ENCODE assay signal across 18 mouse cellular contexts in genomic region chr15:79763601-79764246, GRCm38 (mm10). TPM values are rescaled to one million over a fixed set of nuclear protein-coding genes. Genes with fewer than 3 reads are reported as not detected.
DNase-seq lines count a peak whose midpoint lies in the region; ATAC-seq and TF ChIP-seq lines count a peak whose summit lies in the region.
"Had no signal": no experiment of that assay in that cellular context is flagged by ENCODE, and none has a peak within 500 bp of the region (broad histone marks: within the 10 kb centered on the region; RNA-seq: fewer than 3 reads in every experiment).

No protein-coding gene starts in this region.

- no peak overlapping the region for H3K4me2 ChIP-seq in liver, embryonic 12.5 days
- H3K4me2 ChIP-seq: embryonic facial prominence, embryonic 13.5 days; forebrain, embryonic 15.5 days; lung, embryonic 14.5 days; midbrain, embryonic 15.5 days had no signal

- TF ChIP-seq CTCF in heart, adult 2 months (IDR thresholded peaks at IDR 0.05) = 0 out of 2 replicates have a peak, but pooled peaks have one; percentile 16

- H3K9me3 ChIP-seq in heart, embryonic 10.5 days = no peaks in the 10 kb centered on the region
- no peaks in the 10 kb centered on the region for H3K9me3 ChIP-seq in liver, embryonic 12.5 days (replicated peaks)
- H3K9me3 ChIP-seq: embryonic facial prominence, embryonic 13.5 days; forebrain, embryonic 15.5 days; limb, embryonic 10.5 days; midbrain, embryonic 15.5 days had no signal

- peaks cover 16% of the 10 kb centered on the region for H3K4me1 ChIP-seq in heart, adult 2 months (ENCODE audit: control insufficient read depth, insufficient read depth, low read length)
- H3K4me1 ChIP-seq in heart, embryonic 10.5 days = peaks cover 27% of the 10 kb centered on the region
- H3K4me1 ChIP-seq in liver, embryonic 12.5 days = peaks cover 2% of the 10 kb centered on the region; the same call in 1 of the 2 replicates
- H3K4me1 ChIP-seq: embryonic facial prominence, embryonic 13.5 days; limb, embryonic 10.5 days; midbrain, embryonic 15.5 days had no signal

- ATAC-seq in liver, embryonic 12.5 days = no peak
- ATAC-seq: forebrain, embryonic 15.5 days; midbrain, embryonic 15.5 days had no signal

- no peak for TF ChIP-seq EP300 in heart, adult 2 months (IDR thresholded peaks at IDR 0.05; ENCODE audit: insufficient read depth, low read depth, low read length)

- TF ChIP-seq POLR2A in heart, adult 2 months (IDR thresholded peaks at IDR 0.05; ENCODE audit: insufficient read depth, low read depth, low read length) = no peak

- no peak overlapping the region for H3K27ac ChIP-seq in heart, adult 2 months
- H3K27ac ChIP-seq in heart, embryonic 10.5 days = no peak overlapping the region
- H3K27ac ChIP-seq in liver, embryonic 12.5 days = no peak overlapping the region
- H3K27ac ChIP-seq: embryonic facial prominence, embryonic 13.5 days; forebrain, embryonic 15.5 days; limb, embryonic 10.5 days; midbrain, embryonic 15.5 days had no signal

- 76% methylated on average over 7 of the region's 7 CpGs for WGBS in heart, adult 2 months
- WGBS in heart, embryonic 10.5 days = 85% methylated on average over 7 of the region's 7 CpGs
- WGBS in liver, embryonic 12.5 days (ENCODE audit: insufficient replicate concordance) = 82% methylated on average over 7 of the region's 7 CpGs

- no peaks in the 10 kb centered on the region for H3K27me3 ChIP-seq in heart, adult 2 months (ENCODE audit: control insufficient read depth, insufficient read depth, low read length)
- H3K27me3 ChIP-seq in heart, embryonic 10.5 days (ENCODE audit: insufficient read depth, poor library complexity, severe bottlenecking) = no peaks in the 10 kb centered on the region
- H3K27me3 ChIP-seq in liver, embryonic 12.5 days (replicated peaks) = no peaks in the 10 kb centered on the region
- H3K27me3 ChIP-seq: CH12.LX; embryonic facial prominence, embryonic 13.5 days; forebrain, embryonic 15.5 days; midbrain, embryonic 15.5 days had no signal

- no peaks in the 10 kb centered on the region for H3K79me2 ChIP-seq in heart, adult 2 months (replicated peaks; ENCODE audit: control insufficient read depth, insufficient read depth, low read length)

- DNase-seq in heart, adult 2 months = peak in 1 of 2 experiments; percentile 22
- no peak for DNase-seq in heart, embryonic 10.5 days (ENCODE audit: low spot score)
- peak; percentile 26 for DNase-seq in lung, postnatal 10 days
- DNase-seq in lung, postnatal 14 days = no peak
- DNase-seq in MN1 (ENCODE audit: low spot score) = peak; percentile 51
- peak; percentile 81 for DNase-seq in cerebellum, adult 8-10 months
- no peak for DNase-seq in embryo, embryonic 11 days
- DNase-seq: gastrocnemius, postnatal 36 days; heart, postnatal 10 days; kidney, postnatal 14 days; lung, embryonic 14.5 days; thymus, postnatal 4 days had no signal

- H3K36me3 ChIP-seq in heart, adult 2 months (ENCODE audit: control insufficient read depth, insufficient read depth, low read length) = no peaks in the 10 kb centered on the region
- H3K36me3 ChIP-seq in heart, embryonic 10.5 days = peaks cover 34% of the 10 kb centered on the region
- peaks cover 7% of the 10 kb centered on the region; the same call in 1 of the 2 replicates for H3K36me3 ChIP-seq in liver, embryonic 12.5 days

- no peak overlapping the region for H3K9ac ChIP-seq in heart, adult 2 months (ENCODE audit: low read depth, low read length)
- no peak overlapping the region for H3K9ac ChIP-seq in liver, embryonic 12.5 days
- H3K9ac ChIP-seq: forebrain, embryonic 15.5 days; lung, embryonic 14.5 days; midbrain, embryonic 15.5 days had no signal

- H3K4me3 ChIP-seq in heart, adult 2 months = no peak overlapping the region
- H3K4me3 ChIP-seq in heart, embryonic 10.5 days = no peak overlapping the region
- no peak overlapping the region for H3K4me3 ChIP-seq in liver, embryonic 12.5 days
- H3K4me3 ChIP-seq: embryonic facial prominence, embryonic 13.5 days; forebrain, embryonic 15.5 days; limb, embryonic 10.5 days; midbrain, embryonic 15.5 days had no signal

- intact Hi-C loops in heart, adult 2 months (cut with DNase I) = no loop called here

RNA-seq across cellular contexts. Expression of gene Dnal4, which starts 13.9 kb away (rescaled TPM):
- 10 to 100 TPM; 19.3 to 21.7 TPM for total RNA-seq in heart, adult 2 months (2021)
- 43.0 and 46.8 TPM in 2 replicates for polyA plus RNA-seq in heart, adult 2 months (2012; rRNA removed)
- polyA plus RNA-seq in heart, embryonic 10.5 days (2016; fragmentation: Nextera tagmentation; extraction: Ambion mirVana) = 37.3 and 48.0 TPM in 2 replicates
- 13.5 and 14.0 TPM in 2 replicates for polyA plus RNA-seq in liver, embryonic 12.5 days (2016; fragmentation: Nextera tagmentation; extraction: Ambion mirVana)

RNA-seq across cellular contexts. Expression of gene Sun2, which starts 21.4 kb away (rescaled TPM):
- 10 to 100 TPM; 83.3 to 96.7 TPM for total RNA-seq in heart, adult 2 months (2021)
- polyA plus RNA-seq in heart, adult 2 months (2012; rRNA removed) = 57.9 and 69.2 TPM in 2 replicates
- polyA plus RNA-seq in heart, embryonic 10.5 days (2016; fragmentation: Nextera tagmentation; extraction: Ambion mirVana) = 2.4 and 2.9 TPM in 2 replicates
- 1.6 and 2.9 TPM in 2 replicates for polyA plus RNA-seq in liver, embryonic 12.5 days (2016; fragmentation: Nextera tagmentation; extraction: Ambion mirVana)

RNA-seq across cellular contexts. Expression of gene Nptxr, which starts 40.8 kb away (rescaled TPM):
- total RNA-seq in heart, adult 2 months (2021) = 1 to 10 TPM; 1.5 to 1.7 TPM
- 1.3 and 1.6 TPM in 2 replicates for polyA plus RNA-seq in heart, adult 2 months (2012; rRNA removed)
- polyA plus RNA-seq in heart, embryonic 10.5 days (2016; fragmentation: Nextera tagmentation; extraction: Ambion mirVana) = 1.1 and 1.2 TPM in 2 replicates
- polyA plus RNA-seq in liver, embryonic 12.5 days (2016; fragmentation: Nextera tagmentation; extraction: Ambion mirVana) = 0.24 and 0.31 TPM in 2 replicates

Comparison
In these comparisons a context has a peak if more than half of its experiments do, and no peak if none do; other contexts are left out.
1. DNase-seq: peak in lung, postnatal 10 days (single experiment), MN1 (single experiment) and cerebellum, adult 8-10 months (single experiment); none in heart, embryonic 10.5 days (single experiment), lung, postnatal 14 days (single experiment) and embryo, embryonic 11 days (single experiment).
2. RNA of gene Sun2, which starts 21.4 kb away (polyA plus RNA-seq): 57.9 to 69.2 TPM in heart, adult 2 months; 1.6 to 2.9 TPM in liver, embryonic 12.5 days and 2.4 to 2.9 TPM in heart, embryonic 10.5 days; every median in the first group is over 10 times any median in the second.